Mouse (Mus musculus) forebrain, embryonic 12.5 days (tissue): Measurements from ENCODE around the gene Gfod1. TPM values are rescaled to one million over a fixed set of nuclear protein-coding genes. Genes with fewer than 3 reads are reported as not detected.
A peak's percentile ranks its signal among the peaks of the same experiment; 100 is the strongest.

Source experiments
- ATAC-seq: fragments of 200-750 bp; cut with Nextera tagmentation; 2 replicates; pipeline ENCODE4 v1.8.0; 2017; ENCODE audit warnings: moderate TSS enrichment; ENCODE audit not compliant: low FRiP score
- H3K27ac ChIP-seq: fragments of 300-500 bp; sonication (generic); 2 replicates; pipeline ENCODE4 v1.5.1; 2016; ENCODE audit warnings: mild to moderate bottlenecking
- H3K27me3 ChIP-seq: fragments of 300-500 bp; sonication (generic); 2 replicates; pipeline ENCODE4 v1.6.1; 2016; ENCODE audit warnings: mild to moderate bottlenecking
- H3K36me3 ChIP-seq: fragments of 300-500 bp; sonication (generic); replicated peaks from 2 replicates; pipeline ENCODE4 v1.6.1; 2016; ENCODE audit warnings: mild to moderate bottlenecking
- H3K4me1 ChIP-seq: fragments of 300-500 bp; sonication (generic); 2 replicates; pipeline ENCODE4 v1.6.1; 2016
- H3K4me2 ChIP-seq: fragments of 300-500 bp; sonication (generic); 2 replicates; pipeline ENCODE4 v1.6.1; 2016; ENCODE audit warnings: mild to moderate bottlenecking, moderate library complexity
- H3K4me3 ChIP-seq: fragments of 300-500 bp; sonication (generic); replicated peaks from 2 replicates; pipeline ENCODE4 v1.5.1; 2016; ENCODE audit warnings: mild to moderate bottlenecking
- H3K9ac ChIP-seq: fragments of 300-500 bp; sonication (generic); 2 replicates; pipeline ENCODE4 v1.6.1; 2016; ENCODE audit warnings: mild to moderate bottlenecking
- H3K9me3 ChIP-seq: fragments of 300-500 bp; sonication (generic); 2 replicates; pipeline ENCODE4 v1.6.1; 2016
- WGBS: fragments of 180-500 bp; shearing (Covaris S2); methylation state at CpG from one replicate; pipeline ENCODE4 v1.1.7; 2016; 5-methylcytosine and 5-hydroxymethylcytosine counted together
- polyA plus RNA-seq: library from polyadenylated mRNA; unstranded; fragments of >200 nt; fragmentation: Nextera tagmentation; extraction: Ambion mirVana; gene quantifications from 2 replicates; pipeline ENCODE4 v1.2.1, GENCODE M21; 2016

Gene Gfod1
- polyA plus RNA-seq, 1 experiment from 2014 or later, result 0.97 TPM

DNA sequence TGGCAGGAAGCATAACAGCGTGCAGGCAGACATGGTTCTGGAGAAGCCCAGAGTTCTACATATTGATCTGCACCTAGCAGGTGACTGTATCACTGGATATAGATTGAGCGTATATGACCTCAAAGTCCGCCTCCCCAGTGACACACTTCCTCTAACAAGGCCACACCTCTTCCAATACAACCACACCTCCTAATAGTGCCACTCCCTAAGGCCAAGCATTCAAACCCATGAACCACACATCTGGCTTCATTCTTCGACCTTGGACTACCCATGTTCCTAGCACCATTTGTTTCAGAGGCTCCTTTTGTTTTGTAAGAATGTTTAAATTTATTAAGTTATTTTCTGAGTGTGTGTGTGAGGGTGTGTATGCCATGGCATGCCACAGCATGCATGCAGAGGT lies 116.2 kb downstream of the Gfod1 start:
- Histone ChIP-seq H3K36me3 (no peaks in the 10 kb centered on the region), H3K4me3 (no peak overlapping the region), H3K4me1 (peaks cover 13% of the 10 kb centered on the region), H3K27ac (no peak overlapping the region), H3K9ac (no peak overlapping the region), H3K4me2 (no peak overlapping the region), H3K9me3 (no peaks in the 10 kb centered on the region), H3K27me3 (no peaks in the 10 kb centered on the region; the same call in none of the 2 replicates)
- no peak for ATAC-seq
- WGBS, result 90% methylated on average over 4 of the region's 4 CpGs

DNA sequence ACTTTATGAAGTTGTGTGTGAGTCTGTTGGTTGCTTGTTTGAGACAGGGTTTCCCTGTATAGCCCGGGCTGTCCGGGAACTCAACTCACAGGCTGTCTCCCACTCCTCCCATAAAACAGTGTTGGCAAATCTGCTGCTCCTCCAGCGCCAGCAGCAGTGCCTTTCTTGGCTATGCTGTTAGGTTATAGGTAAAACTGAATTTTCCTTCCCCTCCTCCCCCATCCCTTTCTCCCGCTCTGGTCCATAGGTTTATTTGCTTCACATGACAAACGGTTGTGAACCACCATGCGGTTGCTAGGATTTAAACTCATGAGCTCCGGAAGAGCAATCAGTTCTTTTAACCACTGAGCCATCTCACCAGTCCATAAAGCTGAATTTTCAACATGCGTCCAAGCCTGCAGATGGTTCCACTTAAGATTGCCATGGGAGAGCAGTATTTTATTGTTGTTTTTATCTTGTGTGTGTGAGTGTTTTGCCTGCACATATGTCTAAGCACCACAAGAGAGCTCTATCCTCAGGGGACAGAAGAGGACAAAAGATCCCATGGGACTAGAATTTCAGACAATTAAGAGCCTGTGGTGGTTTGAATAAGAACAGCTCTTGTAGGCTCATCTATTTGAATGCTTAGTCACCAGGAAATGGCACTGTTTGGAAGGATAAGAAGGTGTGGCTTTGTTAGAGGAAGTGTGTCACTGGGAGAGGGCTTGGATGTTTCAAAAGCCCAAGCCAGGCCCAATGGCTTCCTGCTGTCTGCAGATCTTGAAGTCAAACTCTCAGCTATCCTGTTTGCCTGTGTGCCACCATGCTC lies 120.5 kb downstream of the Gfod1 start:
- Histone ChIP-seq H3K4me3 (peak overlapping the region; percentile 24), H3K9ac (no peak overlapping the region), H3K27me3 (peaks cover 14% of the 10 kb centered on the region), H3K4me1 (peaks cover 12% of the 10 kb centered on the region; the same call in 1 of the 2 replicates), H3K27ac (0 out of 2 replicates have a peak overlapping the region, but pooled peaks have one; percentile 54), H3K9me3 (no peaks in the 10 kb centered on the region), H3K4me2 (peak overlapping the region; percentile 44), H3K36me3 (no peaks in the 10 kb centered on the region)
- ATAC-seq, result peak; percentile 73
- 38% methylated on average over 8 of the region's 8 CpGs for WGBS

DNA sequence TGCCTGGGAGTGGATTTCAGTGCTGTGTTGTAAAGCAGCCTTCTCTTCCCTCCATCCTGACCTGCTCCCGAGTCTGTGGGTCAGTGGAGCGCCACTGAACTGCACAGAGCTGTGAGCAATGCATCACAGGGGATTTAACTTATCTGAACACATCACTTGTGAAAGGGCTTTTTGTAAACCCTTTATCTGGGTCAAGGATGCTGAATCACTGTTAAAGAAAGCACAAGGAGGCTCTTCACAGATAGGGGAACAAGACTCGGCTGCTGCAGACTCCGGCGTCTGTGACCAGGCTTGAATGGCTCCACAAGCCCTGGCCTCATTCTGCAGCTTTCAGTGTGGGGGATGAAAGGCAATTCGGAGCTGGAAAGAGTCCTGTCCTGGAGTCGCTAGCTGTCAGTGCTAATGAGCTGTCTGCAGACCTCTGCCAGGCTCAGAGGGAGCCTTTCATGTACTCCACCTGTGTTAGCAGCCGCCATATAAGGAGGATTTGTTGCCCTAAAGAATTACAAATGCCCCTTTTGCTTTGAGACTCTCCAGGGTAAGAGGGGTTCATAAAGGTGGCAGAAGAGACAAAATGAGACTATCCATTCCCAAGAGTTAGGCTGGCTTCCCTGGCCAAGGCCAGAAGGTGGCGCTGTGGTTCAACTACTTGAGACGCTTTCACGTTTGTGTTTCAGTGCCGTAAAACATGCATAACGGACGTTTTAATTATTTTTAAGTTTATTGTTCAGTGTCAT lies 121.3 kb downstream of the Gfod1 start:
- H3K9ac ChIP-seq, result 0 out of 2 replicates have a peak overlapping the region, but pooled peaks have one; percentile 9
- no peaks in the 10 kb centered on the region for H3K36me3 ChIP-seq
- peaks cover 14% of the 10 kb centered on the region for H3K27me3 ChIP-seq
- H3K4me2 ChIP-seq, result peak overlapping the region; percentile 44
- peaks cover 12% of the 10 kb centered on the region; the same call in 1 of the 2 replicates for H3K4me1 ChIP-seq
- H3K4me3 ChIP-seq, result peak overlapping the region; percentile 24
- no peaks in the 10 kb centered on the region for H3K9me3 ChIP-seq
- 11% methylated on average over 14 of the region's 14 CpGs for WGBS
- ATAC-seq, result peak; percentile 76
- H3K27ac ChIP-seq, result peak overlapping the region; percentile 54; the same call in 1 of the 2 replicates

DNA sequence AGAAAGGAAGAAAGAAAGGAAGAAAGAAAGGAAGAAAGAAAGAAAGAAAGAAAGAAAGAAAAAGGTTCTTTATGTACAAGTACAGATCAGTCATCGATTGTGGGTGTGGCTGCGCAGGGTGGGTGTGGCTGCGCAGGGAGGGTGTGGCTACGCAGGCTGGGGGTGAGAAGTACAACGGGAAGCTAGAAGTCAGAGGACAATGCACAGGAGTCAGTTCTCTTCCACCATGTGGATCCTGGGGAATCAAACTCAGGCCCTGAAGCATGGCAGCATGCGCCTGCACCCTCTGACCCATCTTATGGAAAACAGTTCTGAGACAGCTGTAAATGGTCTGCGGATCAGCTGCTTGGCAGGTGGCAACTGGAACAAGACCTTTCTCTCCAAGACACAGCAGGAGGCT lies 122.9 kb downstream of the Gfod1 start:
- H3K9ac ChIP-seq, result no peak overlapping the region
- no peak overlapping the region for H3K27ac ChIP-seq
- H3K27me3 ChIP-seq, result peaks cover 14% of the 10 kb centered on the region; the same call in 1 of the 2 replicates
- no peak for ATAC-seq
- H3K4me1 ChIP-seq, result peaks cover 12% of the 10 kb centered on the region; the same call in 1 of the 2 replicates
- H3K4me2 ChIP-seq, result no peak overlapping the region
- 61% methylated on average over 7 of the region's 7 CpGs for WGBS
- H3K9me3 ChIP-seq, result no peaks in the 10 kb centered on the region
- H3K36me3 ChIP-seq, result no peaks in the 10 kb centered on the region
- H3K4me3 ChIP-seq, result no peak overlapping the region

DNA sequence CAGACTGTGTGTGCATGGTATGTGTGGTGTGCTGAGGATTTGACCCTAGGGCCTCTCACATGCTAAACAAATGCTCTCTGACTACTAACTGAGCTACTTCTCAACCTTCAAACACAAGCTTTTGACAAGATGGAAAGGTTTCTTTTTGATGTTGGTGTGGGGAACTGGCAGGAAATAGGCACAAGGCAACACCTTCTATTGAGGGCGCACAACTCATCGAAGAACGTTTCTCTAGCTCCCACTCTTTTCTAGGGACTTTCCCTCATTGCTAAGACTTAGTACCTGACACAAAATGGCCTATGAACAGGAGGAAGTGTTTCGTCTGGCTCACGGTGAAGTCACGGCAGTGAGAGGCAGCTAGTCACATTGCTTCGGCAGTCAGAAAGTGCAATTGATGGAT lies 126.7 kb downstream of the Gfod1 start:
- Histone ChIP-seq H3K4me3 (no peak overlapping the region), H3K27ac (no peak overlapping the region), H3K27me3 (peaks cover 15% of the 10 kb centered on the region), H3K9me3 (no peaks in the 10 kb centered on the region), H3K4me2 (no peak overlapping the region), H3K9ac (no peak overlapping the region), H3K36me3 (no peaks in the 10 kb centered on the region), H3K4me1 (peaks cover 3% of the 10 kb centered on the region)
- ATAC-seq, result no peak
- WGBS, result 91% methylated on average over 7 of the region's 7 CpGs

DNA sequence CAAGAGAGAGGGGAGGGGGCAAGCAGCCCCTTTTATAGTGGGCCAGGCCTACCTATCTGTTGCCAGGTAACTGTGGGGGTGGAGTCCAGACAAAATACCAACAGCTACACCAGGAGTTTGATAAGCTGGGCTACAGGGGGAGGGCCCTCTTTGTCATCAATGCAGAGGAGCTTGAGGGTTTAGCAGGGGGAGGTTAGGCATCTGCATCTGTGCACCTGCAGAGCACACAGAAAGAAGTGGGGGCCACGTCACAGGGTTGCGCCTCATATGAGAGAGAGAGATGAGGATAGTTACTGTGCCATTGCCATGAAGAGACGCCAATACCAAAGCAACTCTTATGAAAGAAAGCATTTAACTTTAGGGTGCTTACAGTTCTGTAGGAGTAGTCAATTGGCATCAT lies 127.3 kb downstream of the Gfod1 start:
- H3K36me3 ChIP-seq, result no peaks in the 10 kb centered on the region
- WGBS, result 89% methylated on average over 3 of the region's 3 CpGs
- no peak for ATAC-seq

DNA sequence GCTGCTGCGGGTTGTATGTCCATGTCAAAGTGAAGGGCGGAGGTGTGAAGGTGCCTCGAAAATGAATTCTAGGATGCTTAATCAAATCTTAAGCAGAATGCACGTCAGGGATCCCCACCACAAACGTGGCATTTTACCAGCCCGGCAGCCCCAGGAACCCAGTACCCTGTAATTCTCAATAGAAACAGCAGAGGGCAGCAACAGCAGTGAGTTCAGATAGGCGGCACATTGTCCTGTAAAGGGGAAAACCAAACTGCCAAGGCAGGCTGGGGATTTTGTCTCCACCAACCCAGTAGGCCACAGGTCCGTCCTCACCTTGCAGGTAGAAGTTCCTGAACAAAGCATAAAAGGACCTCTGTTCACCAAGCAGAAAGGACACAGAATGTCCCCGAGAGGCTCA lies 130.7 kb downstream of the Gfod1 start:
- no peaks in the 10 kb centered on the region for H3K9me3 ChIP-seq
- no peak overlapping the region for H3K4me3 ChIP-seq
- H3K27me3 ChIP-seq, result peaks cover 3% of the 10 kb centered on the region; the same call in 1 of the 2 replicates
- H3K4me1 ChIP-seq, result peaks cover 8% of the 10 kb centered on the region
- ATAC-seq, result no peak
- H3K9ac ChIP-seq, result no peak overlapping the region
- no peak overlapping the region for H3K27ac ChIP-seq
- H3K36me3 ChIP-seq, result peaks cover 7% of the 10 kb centered on the region; the same call in 1 of the 2 replicates
- no peak overlapping the region for H3K4me2 ChIP-seq
- WGBS, result 19% methylated on average over 9 of the region's 9 CpGs

More for the DNA sequence above, 127.3 kb downstream of the Gfod1 start:
- Histone ChIP-seq H3K4me2 (no peak overlapping the region), H3K4me1 (peaks cover 7% of the 10 kb centered on the region), H3K4me3 (no peak overlapping the region), H3K27ac (no peak overlapping the region), H3K9ac (no peak overlapping the region), H3K9me3 (no peaks in the 10 kb centered on the region), H3K27me3 (peaks cover 10% of the 10 kb centered on the region)

DNA sequence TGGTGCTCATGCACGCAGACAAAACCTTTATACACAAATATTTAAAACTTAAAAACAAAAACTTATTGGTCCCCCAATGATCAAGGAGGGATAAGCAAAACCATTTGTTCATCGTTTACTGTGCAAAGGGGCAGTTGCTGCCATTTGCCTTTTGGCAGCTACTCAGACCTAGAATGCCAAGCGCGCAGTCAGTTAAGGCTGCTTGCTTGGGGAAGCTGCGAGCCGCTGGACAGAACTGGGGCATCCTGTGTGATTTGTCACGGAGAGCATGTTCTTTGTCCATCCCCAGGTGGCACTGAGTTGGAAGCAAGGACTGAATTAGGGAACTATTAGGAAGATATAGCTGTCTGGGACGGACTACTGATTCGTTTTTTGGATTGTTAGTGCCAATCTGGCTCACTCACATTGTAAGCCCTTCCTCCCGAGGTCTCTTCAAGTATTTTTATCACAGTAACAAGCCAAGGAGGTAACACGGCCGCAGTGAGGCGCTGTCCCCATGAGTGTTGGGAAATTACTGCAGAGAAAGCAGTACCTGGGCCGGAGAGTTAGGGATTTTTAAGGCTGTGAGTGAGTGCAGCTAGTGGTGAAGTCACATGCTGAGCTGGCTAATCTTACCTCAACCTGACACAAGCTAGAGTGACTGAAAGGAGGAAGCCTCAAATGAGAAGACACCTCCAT lies 131.8 kb downstream of the Gfod1 start:
- Histone ChIP-seq H3K9ac (peak overlapping the region; percentile 78; the same call in 1 of the 2 replicates), H3K4me3 (peak overlapping the region; percentile 70), H3K9me3 (no peaks in the 10 kb centered on the region), H3K36me3 (peaks cover 7% of the 10 kb centered on the region; the same call in 1 of the 2 replicates), H3K4me2 (peak overlapping the region; percentile 54), H3K27ac (no peak overlapping the region), H3K27me3 (peaks cover 3% of the 10 kb centered on the region; the same call in 1 of the 2 replicates), H3K4me1 (peaks cover 8% of the 10 kb centered on the region)
- no peak for ATAC-seq
- WGBS, result 35% methylated on average over 14 of the region's 14 CpGs

DNA sequence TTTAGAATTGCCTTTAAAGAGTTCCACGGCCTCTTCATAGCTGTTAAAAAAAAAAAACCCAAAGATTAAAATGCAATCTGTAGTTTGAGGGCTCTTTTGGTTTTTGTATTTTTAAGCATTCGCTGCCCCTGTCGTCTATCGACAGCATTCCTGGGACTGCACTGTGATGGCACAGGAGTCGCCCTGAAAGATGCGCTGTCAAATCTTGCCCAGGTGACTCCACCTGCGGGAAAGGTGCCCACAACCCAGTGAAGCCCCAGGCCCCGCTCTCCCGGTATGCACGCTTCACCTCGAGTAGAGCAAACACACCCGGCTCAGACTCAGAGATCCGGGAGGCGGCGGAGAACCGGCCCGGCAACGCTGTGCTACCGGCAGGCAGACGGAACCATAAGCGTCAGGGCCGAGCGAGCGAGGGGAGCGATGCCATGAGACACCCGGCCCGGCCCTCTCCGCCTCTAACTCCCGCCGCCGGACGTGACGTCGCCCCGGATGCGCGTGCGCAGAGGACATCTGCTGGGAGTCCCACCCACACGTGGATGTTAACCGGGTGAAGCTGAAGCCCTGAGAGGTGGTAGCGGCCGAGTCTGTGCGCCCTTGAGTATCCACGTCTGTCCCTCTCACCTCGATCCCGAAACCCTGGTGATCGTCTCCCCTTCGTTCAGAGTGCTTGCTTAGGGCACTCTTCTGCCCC lies 132.8 kb downstream of the Gfod1 start, which contains the start of gene Tbc1d7:
Gene Tbc1d7, minus strand, starts transcription at position 482 of the 691 bp plus-strand sequence.
- 1% methylated on average over 48 of the region's 48 CpGs for WGBS
- peak within 1 kb of the TSS; percentile 78 for H3K9ac ChIP-seq
- no peaks in the 10 kb centered on the region for H3K9me3 ChIP-seq
- H3K4me2 ChIP-seq, result peak within 1 kb of the TSS; percentile 54
- peaks cover 7% of the 10 kb centered on the region; the same call in 1 of the 2 replicates for H3K36me3 ChIP-seq
- peak within 1 kb of the TSS; percentile 77 for H3K27ac ChIP-seq
- ATAC-seq, result peak; percentile 95
- H3K4me3 ChIP-seq, result peak within 1 kb of the TSS; percentile 70
- peaks cover 3% of the 10 kb centered on the region; the same call in 1 of the 2 replicates for H3K27me3 ChIP-seq
- H3K4me1 ChIP-seq, result peaks cover 8% of the 10 kb centered on the region

DNA sequence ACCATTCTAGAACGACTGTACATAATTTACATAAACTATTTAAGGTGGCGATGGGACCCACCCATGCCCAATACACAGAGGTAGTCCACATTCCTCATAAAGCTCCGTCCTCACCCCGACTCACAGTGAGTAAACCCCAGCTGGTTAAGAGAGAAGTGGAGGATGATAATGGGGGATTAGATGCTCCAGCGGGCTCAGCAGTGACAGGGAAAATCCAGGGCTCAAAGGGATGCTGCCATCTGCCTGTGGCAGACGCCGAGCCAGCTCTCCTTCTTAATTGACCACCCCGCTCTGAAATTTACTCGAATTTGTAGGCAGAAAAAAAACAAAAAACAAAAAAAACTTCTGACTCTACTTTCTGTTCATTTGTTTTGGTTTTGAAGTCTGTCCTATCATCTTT lies 136.3 kb downstream of the Gfod1 start:
- peaks cover 8% of the 10 kb centered on the region for H3K4me1 ChIP-seq
- H3K9ac ChIP-seq, result no peak overlapping the region
- H3K36me3 ChIP-seq, result peaks cover 18% of the 10 kb centered on the region
- no peak for ATAC-seq
- no peak overlapping the region for H3K4me3 ChIP-seq
- H3K27ac ChIP-seq, result no peak overlapping the region
- 67% methylated on average over 9 of the region's 9 CpGs for WGBS
- no peaks in the 10 kb centered on the region for H3K9me3 ChIP-seq
- H3K4me2 ChIP-seq, result no peak overlapping the region
- peaks cover 3% of the 10 kb centered on the region; the same call in 1 of the 2 replicates for H3K27me3 ChIP-seq

DNA sequence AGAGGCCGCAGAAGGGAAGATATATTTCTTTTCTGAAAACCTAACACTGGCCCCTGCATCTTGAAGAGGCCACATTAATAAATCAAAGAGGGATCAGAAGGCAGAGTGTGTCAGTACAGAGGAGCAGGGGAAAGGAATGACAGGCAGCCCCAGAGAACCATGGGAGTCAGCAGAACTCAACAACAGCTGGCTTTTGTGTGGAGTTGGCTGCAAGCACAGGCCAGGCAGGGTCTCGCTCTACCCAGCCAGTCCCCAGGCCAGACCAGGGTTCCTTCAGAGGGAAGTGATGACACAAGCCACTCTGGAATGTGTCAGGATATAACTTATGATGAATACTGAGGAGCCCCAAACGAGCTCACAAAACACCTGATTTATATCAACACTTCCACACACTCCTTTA lies 144.5 kb downstream of the Gfod1 start:
- H3K9ac ChIP-seq, result no peak overlapping the region
- no peak overlapping the region for H3K27ac ChIP-seq
- 88% methylated on average over 3 of the region's 3 CpGs for WGBS
- peaks cover 31% of the 10 kb centered on the region for H3K36me3 ChIP-seq
- H3K4me2 ChIP-seq, result no peak overlapping the region
- ATAC-seq, result no peak
- no peaks in the 10 kb centered on the region; the same call in 1 of the 2 replicates for H3K4me1 ChIP-seq
- no peaks in the 10 kb centered on the region for H3K9me3 ChIP-seq
- H3K27me3 ChIP-seq, result no peaks in the 10 kb centered on the region
- H3K4me3 ChIP-seq, result no peak overlapping the region
